Mouse (Mus musculus) bone marrow macrophage, adult 2 months (primary cell): Measurements from ENCODE around the gene Rps6kc1.

Source experiments
- CTCF ChIP-seq: IDR thresholded peaks from 2 replicates; pipeline ENCODE4 v1.5.1; 2012; ENCODE audit warnings: low read depth, mild to moderate bottlenecking, low read length, moderate library complexity
- POLR2A ChIP-seq: IDR thresholded peaks from 2 replicates; pipeline ENCODE4 v1.6.1; 2012; ENCODE audit warnings: mild to moderate bottlenecking, low read depth, low read length, borderline replicate concordance

DNA sequence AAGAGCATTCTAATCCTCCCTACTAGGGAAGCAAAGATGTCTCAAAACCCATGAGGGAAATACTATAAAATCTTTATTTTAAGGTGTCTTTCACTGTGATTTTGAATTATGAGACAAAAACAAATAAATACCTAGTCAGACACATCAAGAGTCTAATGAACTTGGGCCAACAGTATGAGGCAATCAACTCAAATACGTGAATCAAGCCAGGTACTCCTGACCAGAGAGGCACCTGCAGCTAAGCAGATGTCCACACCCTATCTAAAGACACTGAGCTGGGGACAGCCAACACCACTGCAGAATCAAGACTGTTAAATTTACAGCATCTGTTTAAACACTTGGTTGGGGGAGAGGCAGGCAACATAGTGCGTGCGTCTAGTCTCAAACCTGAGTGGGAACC lies 7.4 kb downstream of the Rps6kc1 start:
- TF ChIP-seq CTCF (no peak), POLR2A (no peak)
